Mouse (Mus musculus): Measurements from ENCODE around the gene Rfx4. TPM values are rescaled to one million over a fixed set of nuclear protein-coding genes. Genes with fewer than 3 reads are reported as not detected.

Gene Rfx4
- polyA plus RNA-seq, 1 experiment from 2014 or later = 7.2 TPM

DNA sequence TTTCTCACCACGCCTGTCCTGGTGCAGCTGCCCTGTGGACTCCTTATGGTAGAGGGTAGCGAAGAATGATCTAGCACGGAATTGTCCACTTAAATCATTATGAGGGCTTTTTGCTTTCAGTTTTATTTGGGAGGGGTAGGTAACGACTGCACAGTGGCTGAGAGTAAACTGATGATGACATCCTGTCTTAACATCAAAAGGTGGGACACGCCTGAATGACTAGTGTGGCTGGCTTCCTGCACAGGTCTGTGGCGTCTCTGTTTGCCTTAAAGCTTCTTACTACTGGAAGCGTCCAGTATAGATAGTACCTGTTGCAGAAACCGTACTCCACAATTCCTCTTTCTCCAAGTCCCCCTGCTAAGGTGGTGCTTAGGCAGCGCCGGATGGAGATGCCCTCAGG is 12.9 kb downstream of the Rfx4 start:
- Histone ChIP-seq H3K4me2 (ENCODE audit: low read length) (no peak overlapping the region), H3K27me3 (replicated peaks; ENCODE audit: control insufficient read depth, insufficient read depth, low read length) (no peaks in the 10 kb centered on the region), H3K4me3 (replicated peaks; ENCODE audit: low read length) (no peak overlapping the region), H3K36me3 (ENCODE audit: control insufficient read depth, insufficient read depth) (no peaks in the 10 kb centered on the region), H3K4me1 (replicated peaks; ENCODE audit: control insufficient read depth, insufficient read depth, low read length) (0 out of 2 replicates have a peak, but pooled peaks cover 2% of the 10 kb centered on the region), H3K27ac (ENCODE audit: low read length) (no peak overlapping the region), H3K9me3 (ENCODE audit: control insufficient read depth, low read length) (no peaks in the 10 kb centered on the region), H3K9ac (replicated peaks; ENCODE audit: low read depth, low read length) (no peak overlapping the region)
- WGBS = 88% methylated on average over 10 of the region's 10 CpGs
- ATAC-seq = no peak

- 66% methylated on average over 4 of the region's 4 CpGs for WGBS
These were observed 16.7 kb downstream of the Rfx4 start for GRCm38 (mm10) chr10:84772380-84773130.

DNA sequence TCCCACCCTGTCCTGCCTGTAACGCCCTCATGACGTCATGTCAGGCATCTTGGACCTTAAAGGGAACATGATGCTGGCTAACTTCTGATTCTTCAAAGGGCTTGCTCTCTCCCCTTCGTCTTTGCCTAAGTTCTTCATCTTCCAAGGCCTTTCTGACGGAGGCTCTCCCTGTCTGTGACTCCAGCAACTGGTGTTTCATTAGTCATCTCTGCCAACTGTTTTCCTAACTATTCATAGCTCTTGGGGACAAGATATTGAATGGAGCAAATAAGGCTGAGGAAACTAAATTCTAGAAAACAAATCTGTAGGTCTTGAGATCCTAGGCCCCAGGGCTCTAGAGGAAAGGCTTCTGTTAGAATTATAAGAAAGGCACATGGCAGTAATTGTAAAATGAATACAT is 18.0 kb downstream of the Rfx4 start:
- 91% methylated on average over 4 of the region's 4 CpGs for WGBS
- ATAC-seq = no peak
- no peaks in the 10 kb centered on the region for H3K9me3 ChIP-seq (ENCODE audit: control insufficient read depth, low read length)
- no peak overlapping the region for H3K4me2 ChIP-seq (ENCODE audit: low read length)
- no peak overlapping the region for H3K27ac ChIP-seq (ENCODE audit: low read length)
- H3K4me1 ChIP-seq (replicated peaks; ENCODE audit: control insufficient read depth, insufficient read depth, low read length) = 0 out of 2 replicates have a peak, but pooled peaks cover 2% of the 10 kb centered on the region
- H3K9ac ChIP-seq (replicated peaks; ENCODE audit: low read depth, low read length) = no peak overlapping the region
- H3K4me3 ChIP-seq (replicated peaks; ENCODE audit: low read length) = no peak overlapping the region
- no peaks in the 10 kb centered on the region for H3K27me3 ChIP-seq (replicated peaks; ENCODE audit: control insufficient read depth, insufficient read depth, low read length)
- H3K36me3 ChIP-seq (ENCODE audit: control insufficient read depth, insufficient read depth) = no peaks in the 10 kb centered on the region

More at GRCm38 (mm10) chr10:84772380-84773130, 16.7 kb downstream of the Rfx4 start:
- Histone ChIP-seq H3K36me3 (ENCODE audit: control insufficient read depth, insufficient read depth) (no peaks in the 10 kb centered on the region), H3K9ac (replicated peaks; ENCODE audit: low read depth, low read length) (no peak overlapping the region), H3K27me3 (replicated peaks; ENCODE audit: control insufficient read depth, insufficient read depth, low read length) (no peaks in the 10 kb centered on the region), H3K4me1 (replicated peaks; ENCODE audit: control insufficient read depth, insufficient read depth, low read length) (0 out of 2 replicates have a peak, but pooled peaks cover 2% of the 10 kb centered on the region), H3K4me2 (ENCODE audit: low read length) (no peak overlapping the region), H3K9me3 (ENCODE audit: control insufficient read depth, low read length) (no peaks in the 10 kb centered on the region), H3K27ac (ENCODE audit: low read length) (no peak overlapping the region), H3K4me3 (replicated peaks; ENCODE audit: low read length) (no peak overlapping the region)
- ATAC-seq = no peak

DNA sequence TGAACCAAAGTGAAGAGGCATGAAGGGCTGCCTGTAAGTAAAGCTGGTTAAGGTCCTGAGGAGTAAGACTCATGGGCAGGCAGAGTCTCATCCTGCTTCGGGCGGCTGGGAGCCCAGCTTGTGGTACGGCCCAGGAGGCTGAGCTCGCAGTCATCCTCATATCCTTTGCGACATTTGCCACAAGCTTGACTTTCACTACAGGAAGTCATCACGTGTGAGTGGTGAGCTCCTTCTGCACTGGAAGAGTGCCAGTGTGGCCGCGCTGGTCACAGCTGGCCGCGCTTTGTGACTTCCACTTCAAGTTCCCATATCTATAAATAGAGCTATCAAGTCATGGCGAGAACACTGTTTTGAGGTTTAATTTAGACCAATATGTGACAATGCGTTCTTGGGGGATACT is 18.7 kb downstream of the Rfx4 start:
- H3K27ac ChIP-seq (ENCODE audit: low read length) = no peak overlapping the region
- H3K4me1 ChIP-seq (replicated peaks; ENCODE audit: control insufficient read depth, insufficient read depth, low read length) = 0 out of 2 replicates have a peak, but pooled peaks cover 2% of the 10 kb centered on the region
- no peaks in the 10 kb centered on the region for H3K9me3 ChIP-seq (ENCODE audit: control insufficient read depth, low read length)
- H3K36me3 ChIP-seq (ENCODE audit: control insufficient read depth, insufficient read depth) = no peaks in the 10 kb centered on the region
- no peak overlapping the region for H3K9ac ChIP-seq (replicated peaks; ENCODE audit: low read depth, low read length)
- no peak overlapping the region for H3K4me2 ChIP-seq (ENCODE audit: low read length)
- H3K27me3 ChIP-seq (replicated peaks; ENCODE audit: control insufficient read depth, insufficient read depth, low read length) = no peaks in the 10 kb centered on the region
- 91% methylated on average over 12 of the region's 12 CpGs for WGBS
- no peak overlapping the region for H3K4me3 ChIP-seq (replicated peaks; ENCODE audit: low read length)
- ATAC-seq = no peak

- Histone ChIP-seq H3K9me3 (ENCODE audit: control insufficient read depth, low read length) (no peaks in the 10 kb centered on the region), H3K9ac (replicated peaks; ENCODE audit: low read depth, low read length) (no peak overlapping the region), H3K4me3 (replicated peaks; ENCODE audit: low read length) (no peak overlapping the region), H3K27me3 (replicated peaks; ENCODE audit: control insufficient read depth, insufficient read depth, low read length) (no peaks in the 10 kb centered on the region), H3K4me2 (ENCODE audit: low read length) (no peak overlapping the region), H3K27ac (ENCODE audit: low read length) (no peak overlapping the region), H3K4me1 (replicated peaks; ENCODE audit: control insufficient read depth, insufficient read depth, low read length) (0 out of 2 replicates have a peak, but pooled peaks cover 2% of the 10 kb centered on the region), H3K36me3 (ENCODE audit: control insufficient read depth, insufficient read depth) (no peaks in the 10 kb centered on the region)
- no peak for ATAC-seq
- WGBS = 52% methylated on average over 5 of the region's 5 CpGs
These were observed 21.2 kb downstream of the Rfx4 start for GRCm38 (mm10) chr10:84777109-84777508.

- H3K27ac ChIP-seq (ENCODE audit: low read length) = no peak overlapping the region
- no peak overlapping the region for H3K9ac ChIP-seq (replicated peaks; ENCODE audit: low read depth, low read length)
- H3K4me1 ChIP-seq (replicated peaks; ENCODE audit: control insufficient read depth, insufficient read depth, low read length) = no peaks in the 10 kb centered on the region
- H3K4me3 ChIP-seq (replicated peaks; ENCODE audit: low read length) = no peak overlapping the region
- H3K9me3 ChIP-seq (ENCODE audit: control insufficient read depth, low read length) = no peaks in the 10 kb centered on the region
- no peaks in the 10 kb centered on the region for H3K27me3 ChIP-seq (replicated peaks; ENCODE audit: control insufficient read depth, insufficient read depth, low read length)
- 70% methylated on average over 7 of the region's 7 CpGs for WGBS
- ATAC-seq = no peak
- no peak overlapping the region for H3K4me2 ChIP-seq (ENCODE audit: low read length)
- H3K36me3 ChIP-seq (ENCODE audit: control insufficient read depth, insufficient read depth) = no peaks in the 10 kb centered on the region
These were observed 22.1 kb downstream of the Rfx4 start for GRCm38 (mm10) chr10:84777974-84778373.

DNA sequence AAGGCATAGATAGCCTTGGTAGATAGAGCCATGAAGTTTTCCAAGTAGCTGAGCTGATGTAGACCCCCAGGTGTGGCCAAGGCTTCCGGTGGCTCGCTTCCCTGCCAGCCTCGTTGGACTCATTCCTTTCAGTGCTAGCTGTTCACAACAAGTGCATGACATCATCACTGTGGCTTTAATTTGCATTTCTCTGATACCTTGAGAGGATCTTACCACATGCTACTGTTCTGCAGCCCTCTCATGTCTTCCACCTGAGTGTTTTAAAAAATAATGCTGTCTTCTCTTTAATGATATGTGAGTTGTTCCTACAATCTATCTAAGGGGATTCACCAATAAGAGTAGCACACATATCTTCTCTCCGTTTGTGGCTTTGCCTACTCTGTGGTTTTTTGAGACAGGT is 25.0 kb downstream of the Rfx4 start:
- Histone ChIP-seq H3K36me3 (ENCODE audit: control insufficient read depth, insufficient read depth) (no peaks in the 10 kb centered on the region), H3K4me2 (ENCODE audit: low read length) (no peak overlapping the region), H3K27me3 (replicated peaks; ENCODE audit: control insufficient read depth, insufficient read depth, low read length) (no peaks in the 10 kb centered on the region), H3K9ac (replicated peaks; ENCODE audit: low read depth, low read length) (no peak overlapping the region), H3K27ac (ENCODE audit: low read length) (no peak overlapping the region), H3K9me3 (ENCODE audit: control insufficient read depth, low read length) (no peaks in the 10 kb centered on the region), H3K4me1 (replicated peaks; ENCODE audit: control insufficient read depth, insufficient read depth, low read length) (no peaks in the 10 kb centered on the region), H3K4me3 (replicated peaks; ENCODE audit: low read length) (no peak overlapping the region)
- 79% methylated on average over 4 of the region's 4 CpGs for WGBS
- ATAC-seq = no peak

DNA sequence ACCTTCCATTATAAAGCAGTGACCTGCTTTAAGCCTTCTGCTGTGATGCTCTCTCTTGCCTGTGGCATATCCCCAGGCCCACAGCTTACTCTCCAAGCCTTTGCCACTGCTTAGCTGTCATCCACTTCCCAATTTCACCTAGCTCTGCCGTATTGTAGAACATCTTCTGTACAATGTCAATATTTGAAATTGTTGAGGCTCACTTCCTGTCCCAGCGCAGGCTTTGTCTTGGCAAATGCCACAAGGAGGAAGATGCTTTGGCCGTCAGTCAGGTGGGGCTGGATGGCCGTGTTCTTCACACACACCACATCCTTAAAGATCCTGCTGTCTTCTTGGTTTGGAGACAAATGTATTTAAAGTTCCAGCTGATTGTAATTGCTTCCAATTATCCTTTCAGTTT is 29.5 kb downstream of the Rfx4 start:
- Histone ChIP-seq H3K4me3 (replicated peaks; ENCODE audit: low read length) (no peak overlapping the region), H3K27me3 (replicated peaks; ENCODE audit: control insufficient read depth, insufficient read depth, low read length) (no peaks in the 10 kb centered on the region), H3K4me2 (ENCODE audit: low read length) (no peak overlapping the region), H3K9me3 (ENCODE audit: control insufficient read depth, low read length) (no peaks in the 10 kb centered on the region), H3K36me3 (ENCODE audit: control insufficient read depth, insufficient read depth) (no peaks in the 10 kb centered on the region), H3K9ac (replicated peaks; ENCODE audit: low read depth, low read length) (no peak overlapping the region), H3K27ac (ENCODE audit: low read length) (no peak overlapping the region), H3K4me1 (replicated peaks; ENCODE audit: control insufficient read depth, insufficient read depth, low read length) (no peaks in the 10 kb centered on the region)
- 82% methylated on average over 4 of the region's 4 CpGs for WGBS
- ATAC-seq = no peak

DNA sequence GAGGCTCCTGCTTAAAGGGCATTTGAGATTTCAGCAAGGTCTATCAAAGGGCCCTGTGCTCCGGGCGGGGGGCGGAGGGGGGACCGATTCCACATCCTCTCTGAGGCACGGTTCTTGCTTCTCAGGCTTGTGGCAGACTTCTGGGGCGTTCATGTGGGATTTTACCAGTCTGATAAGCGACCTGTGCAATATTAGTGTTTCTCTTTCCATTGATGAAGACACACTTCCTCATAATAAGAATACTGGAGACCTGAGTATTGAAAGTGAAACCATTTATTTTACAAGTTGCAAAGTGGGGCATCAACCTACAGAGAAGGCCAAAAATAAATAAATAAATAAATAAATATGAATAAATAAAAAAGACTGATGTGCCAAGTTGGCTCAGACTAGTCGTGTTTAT is 34.5 kb downstream of the Rfx4 start:
- no peaks in the 10 kb centered on the region for H3K9me3 ChIP-seq (ENCODE audit: control insufficient read depth, low read length)
- no peak for ATAC-seq
- no peak overlapping the region for H3K4me3 ChIP-seq (replicated peaks; ENCODE audit: low read length)
- H3K9ac ChIP-seq (replicated peaks; ENCODE audit: low read depth, low read length) = no peak overlapping the region
- no peak overlapping the region for H3K27ac ChIP-seq (ENCODE audit: low read length)
- 92% methylated on average over 8 of the region's 8 CpGs for WGBS
- no peaks in the 10 kb centered on the region for H3K36me3 ChIP-seq (ENCODE audit: control insufficient read depth, insufficient read depth)
- no peaks in the 10 kb centered on the region for H3K4me1 ChIP-seq (replicated peaks; ENCODE audit: control insufficient read depth, insufficient read depth, low read length)
- H3K27me3 ChIP-seq (replicated peaks; ENCODE audit: control insufficient read depth, insufficient read depth, low read length) = no peaks in the 10 kb centered on the region
- no peak overlapping the region for H3K4me2 ChIP-seq (ENCODE audit: low read length)

Data from forebrain, embryonic 16.5 days (tissue).